Mouse (Mus musculus): ENCODE data around the gene Fam83f.

Gene Fam83f

DNA sequence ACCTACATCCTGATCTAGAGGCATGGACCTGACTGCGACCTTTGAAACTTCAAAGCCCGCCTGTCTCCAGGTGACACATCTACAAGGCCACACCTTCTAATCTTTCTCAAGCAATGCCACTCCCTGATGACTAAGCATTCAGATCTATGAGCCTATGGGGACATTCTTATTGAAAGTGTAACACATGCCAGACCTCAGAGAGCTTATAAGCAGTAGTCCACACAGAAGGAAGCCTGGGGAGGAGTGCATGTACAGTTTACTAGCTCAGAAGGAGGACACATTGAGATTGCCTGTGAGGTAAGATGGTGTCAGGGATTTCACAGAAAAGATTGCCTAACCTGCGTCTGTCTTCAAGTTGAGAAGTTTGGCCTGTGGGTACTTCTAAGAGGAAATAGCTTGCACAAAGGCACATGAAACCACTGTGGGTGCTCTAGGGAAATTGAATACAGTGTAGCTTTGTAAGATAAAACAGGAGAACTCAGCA is 71.4 kb downstream of the Fam83f start:
- DNase-seq (ENCODE audit: low read depth) = no peak

DNA sequence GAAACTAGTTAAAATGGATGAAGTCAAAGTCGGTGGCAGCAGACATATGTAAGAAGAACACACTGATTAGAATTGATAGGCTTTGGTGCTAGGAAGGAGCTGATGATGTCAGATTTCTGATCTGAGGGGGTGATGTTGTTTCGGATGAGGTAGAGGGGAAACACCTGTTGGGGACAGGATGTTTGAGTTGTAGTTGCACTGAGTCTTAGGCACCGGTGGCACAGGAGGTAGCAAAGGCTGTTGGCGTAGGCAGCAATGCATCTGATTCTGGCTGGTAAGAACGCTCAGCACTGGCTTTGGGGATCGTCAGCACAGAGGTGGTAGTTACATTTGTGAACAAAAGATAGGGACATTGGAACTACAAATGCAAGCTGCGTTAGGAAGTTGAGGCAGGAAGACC is 72.0 kb downstream of the Fam83f start:
- DNase-seq (ENCODE audit: low read depth) = no peak

DNA sequence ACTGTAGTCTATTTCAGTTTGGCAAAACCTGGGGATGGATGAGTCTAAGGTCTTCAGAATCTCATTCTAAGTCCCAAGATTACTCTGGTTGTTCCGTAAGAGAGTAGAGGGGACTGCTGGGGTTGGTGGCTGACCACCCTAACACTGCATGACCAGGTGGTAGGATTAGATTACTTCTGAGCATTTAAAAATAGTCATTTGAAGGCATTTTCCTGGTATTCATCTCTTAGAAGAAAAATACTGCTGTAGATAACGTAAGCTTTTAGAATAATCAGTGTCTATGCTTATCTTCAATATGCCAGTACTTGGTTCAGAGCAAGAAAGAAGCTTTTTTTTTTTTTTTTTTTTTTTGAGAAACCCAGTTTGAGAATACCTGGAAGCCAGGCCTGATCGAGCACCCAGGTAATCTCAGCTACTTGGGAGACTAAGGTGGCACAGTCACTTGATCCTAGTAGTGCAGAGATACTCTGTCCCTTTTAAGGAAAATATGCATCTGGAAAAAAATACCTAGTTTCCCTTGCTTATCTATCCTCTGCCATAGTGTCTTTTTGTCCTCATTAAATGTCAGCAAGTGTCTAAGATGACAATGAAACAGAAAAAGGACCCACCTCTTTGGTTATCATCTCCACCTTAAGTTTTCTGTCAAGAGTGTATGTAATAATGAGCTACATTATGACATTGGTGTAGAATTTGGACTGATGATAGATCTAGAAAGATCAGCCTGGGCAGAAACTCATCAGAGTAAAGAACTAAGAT is 73.2 kb downstream of the Fam83f start:
- no peak for DNase-seq (ENCODE audit: low read depth)

DNA sequence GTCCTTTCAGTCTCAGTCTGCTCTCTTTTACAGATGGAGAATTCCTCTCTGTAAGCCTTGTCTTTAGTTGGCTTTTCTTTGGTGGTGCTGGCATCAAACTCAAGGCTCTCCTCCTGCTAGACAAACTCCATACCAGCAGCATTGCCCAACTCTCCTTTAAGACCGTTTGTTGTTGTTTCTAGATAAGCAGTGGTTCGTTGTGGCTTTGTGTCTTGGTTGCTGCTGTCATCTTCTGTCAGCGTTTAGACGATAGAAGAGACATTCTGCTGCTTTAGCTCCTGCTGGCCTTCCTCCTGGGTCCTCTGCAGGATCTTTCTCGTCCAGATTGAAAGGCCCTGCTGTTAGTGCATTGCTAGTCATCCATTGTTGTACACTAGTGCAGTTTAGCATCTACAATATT is 77.3 kb downstream of the Fam83f start:
- DNase-seq (ENCODE audit: low read depth) = no peak

Data from NIH3T3 (cell line).